Mouse (Mus musculus) neural tube, embryonic 13.5 days (tissue): Measurements from ENCODE around the gene Gon7. TPM values are rescaled to one million over a fixed set of nuclear protein-coding genes. Genes with fewer than 3 reads are reported as not detected.

Experiments used
- ATAC-seq: fragments of 200-750 bp; cut with Nextera tagmentation; 2 replicates; pipeline ENCODE4 v1.8.0; 2017; ENCODE audit warnings: low read depth, mild to moderate bottlenecking, moderate TSS enrichment, moderate library complexity
- H3K27ac ChIP-seq: fragments of 300-500 bp; sonication (generic); replicated peaks from 2 replicates; pipeline ENCODE4 v1.5.1; 2015; ENCODE audit warnings: moderate library complexity, mild to moderate bottlenecking, inconsistent platforms
- H3K27me3 ChIP-seq: fragments of 300-500 bp; sonication (generic); 2 replicates; pipeline ENCODE4 v1.6.1; 2015; ENCODE audit warnings: mild to moderate bottlenecking, inconsistent platforms
- H3K36me3 ChIP-seq: fragments of 300-500 bp; sonication (generic); 2 replicates; pipeline ENCODE4 v1.6.1; 2015; ENCODE audit warnings: mild to moderate bottlenecking, inconsistent platforms
- H3K4me1 ChIP-seq: fragments of 300-500 bp; sonication (generic); replicated peaks from 2 replicates; pipeline ENCODE4 v1.6.1; 2015; ENCODE audit warnings: inconsistent platforms
- H3K4me2 ChIP-seq: fragments of 300-500 bp; sonication (generic); 2 replicates; pipeline ENCODE4 v1.6.1; 2015; ENCODE audit warnings: inconsistent platforms, mild to moderate bottlenecking, moderate library complexity
- H3K4me3 ChIP-seq: fragments of 300-500 bp; sonication (generic); 2 replicates; pipeline ENCODE4 v1.5.1; 2015; ENCODE audit warnings: mild to moderate bottlenecking, inconsistent platforms
- H3K9ac ChIP-seq: fragments of 300-500 bp; sonication (generic); 2 replicates; pipeline ENCODE4 v1.6.1; 2015; ENCODE audit warnings: moderate library complexity, mild to moderate bottlenecking, inconsistent platforms
- H3K9me3 ChIP-seq: fragments of 300-500 bp; sonication (generic); 2 replicates; pipeline ENCODE4 v1.6.1; 2016; ENCODE audit warnings: inconsistent platforms
- WGBS: fragments of 180-500 bp; shearing (Covaris S2); methylation state at CpG from one replicate; pipeline ENCODE4 v1.1.7; 2015; 5-methylcytosine and 5-hydroxymethylcytosine counted together
- polyA plus RNA-seq: library from polyadenylated mRNA; unstranded; fragments of >200 nt; fragmentation: Nextera tagmentation; extraction: Ambion mirVana; gene quantifications from 2 replicates; pipeline ENCODE4 v1.2.1, GENCODE M21; 2015

The Gon7 gene
- polyA plus RNA-seq, 1 experiment from 2014 or later: 50.8 TPM

GRCm38 (mm10) chr12:102703921-102704408 lies 53.6 kb downstream of the Gon7 start:
- peaks cover 64% of the 10 kb centered on the region for H3K4me1 ChIP-seq
- H3K4me3 ChIP-seq: peak overlapping the region; percentile 64
- ATAC-seq: peak; percentile 9

GRCm38 (mm10) chr12:102703441-102703840 lies 54.2 kb downstream of the Gon7 start:
- Histone ChIP-seq H3K27me3 (no peaks in the 10 kb centered on the region; the same call in 1 of the 2 replicates), H3K4me2 (peak overlapping the region; percentile 71), H3K9me3 (no peaks in the 10 kb centered on the region), H3K4me1 (peaks cover 69% of the 10 kb centered on the region), H3K27ac (peak overlapping the region; percentile 63), H3K9ac (peak overlapping the region; percentile 83), H3K36me3 (no peaks in the 10 kb centered on the region), H3K4me3 (peak overlapping the region; percentile 64)
- ATAC-seq: no peak
- WGBS: 26% methylated on average over 6 of the region's 6 CpGs

More at GRCm38 (mm10) chr12:102703921-102704408, 53.6 kb downstream of the Gon7 start:
- Histone ChIP-seq H3K4me2 (peak overlapping the region; percentile 71), H3K27ac (peak overlapping the region; percentile 92), H3K27me3 (no peaks in the 10 kb centered on the region; the same call in 1 of the 2 replicates), H3K9me3 (no peaks in the 10 kb centered on the region), H3K36me3 (no peaks in the 10 kb centered on the region), H3K9ac (peak overlapping the region; percentile 83)
- WGBS: 4% methylated on average over 17 of the region's 17 CpGs

Other genes with a start within 250 kb of the Gon7 start
- 113 and 129 TPM in 2 replicates for gene Chga, start 202.8 kb downstream of the Gon7 start, polyA plus RNA-seq
- 30.9 and 34.0 TPM in 2 replicates for gene Itpk1, start 52.9 kb downstream of the Gon7 start, polyA plus RNA-seq
- 53.0 and 58.6 TPM in 2 replicates for gene Moap1, start 14.1 kb downstream of the Gon7 start, polyA plus RNA-seq
- 11.0 and 13.3 TPM in 2 replicates for gene Tmem251, start 14.0 kb downstream of the Gon7 start, polyA plus RNA-seq
- not detected in 2 replicates for gene Gm28051, start within 50 bp of the Gon7 start, polyA plus RNA-seq
- gene Ubr7, start 164 bp upstream of the Gon7 start, polyA plus RNA-seq: 39.0 and 40.9 TPM in 2 replicates
- gene Gm20604, start 869 bp upstream of the Gon7 start, polyA plus RNA-seq: 37.6 and 41.3 TPM in 2 replicates
- 14.0 and 15.2 TPM in 2 replicates for gene Btbd7, start 120.7 kb upstream of the Gon7 start, polyA plus RNA-seq
- gene Cox8c, start 141.5 kb upstream of the Gon7 start, polyA plus RNA-seq: not detected in 2 replicates
- 5.8 and 6.5 TPM in 2 replicates for gene Unc79, start 191.1 kb upstream of the Gon7 start, polyA plus RNA-seq